Mouse (Mus musculus) layer of hippocampus, adult 9-11 months (tissue): ENCODE measurements at regions not wholly inside any gene's neighbourhood (a gene's known extent, or its start where the extent isn't known, plus 50 kb on each side); places are given as distances from the start of the nearest gene placed in this dataset.

Source experiments
- DNase-seq: peaks from one replicate; pipeline ENCODE4 v3.0.0; 2022

GRCm38 (mm10) chr10:101117158-101117557 lies 526.9 kb downstream of the 1700017N19Rik start:
- no peak for DNase-seq

DNA sequence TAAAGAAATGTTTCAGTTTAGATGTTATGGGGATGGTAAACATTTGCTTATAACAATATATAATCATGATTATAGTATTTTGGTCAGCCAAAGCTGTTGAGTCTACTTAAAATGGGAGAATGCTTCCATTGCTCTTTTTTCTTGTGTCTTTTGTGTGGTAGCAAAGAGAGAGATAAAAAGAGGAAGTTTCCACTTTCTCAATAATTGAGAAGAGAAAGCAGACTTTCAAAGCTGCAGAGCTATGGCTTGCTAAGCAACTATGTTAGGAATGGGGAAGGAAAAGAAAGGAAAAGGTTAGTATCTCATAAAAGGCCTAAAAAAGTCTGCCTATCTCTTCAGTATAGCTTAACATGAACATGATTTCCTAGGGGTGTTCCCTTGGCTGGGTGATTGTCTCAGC lies 529.9 kb downstream of the 1700017N19Rik start:
- DNase-seq = no peak

DNA sequence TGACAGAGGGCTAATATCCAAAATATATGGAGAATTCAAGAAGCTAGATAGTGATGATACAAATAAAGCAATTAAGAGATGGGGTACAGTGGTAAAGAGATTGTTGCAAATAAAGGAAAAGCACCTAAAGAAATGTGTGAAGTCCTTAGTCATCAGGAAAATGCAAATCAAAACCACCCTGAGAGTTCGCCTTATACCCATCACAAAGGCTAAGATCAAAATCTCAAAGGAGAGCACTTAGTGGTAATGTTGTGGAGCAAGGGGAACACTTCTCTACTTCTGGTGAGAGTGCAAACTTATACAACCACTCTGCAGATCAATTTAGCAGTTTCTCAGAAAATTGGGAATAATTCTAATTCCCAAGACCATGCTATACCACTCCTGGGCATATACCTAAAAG lies 514.2 kb upstream of the Mgat4c start:
- no peak for DNase-seq

DNA sequence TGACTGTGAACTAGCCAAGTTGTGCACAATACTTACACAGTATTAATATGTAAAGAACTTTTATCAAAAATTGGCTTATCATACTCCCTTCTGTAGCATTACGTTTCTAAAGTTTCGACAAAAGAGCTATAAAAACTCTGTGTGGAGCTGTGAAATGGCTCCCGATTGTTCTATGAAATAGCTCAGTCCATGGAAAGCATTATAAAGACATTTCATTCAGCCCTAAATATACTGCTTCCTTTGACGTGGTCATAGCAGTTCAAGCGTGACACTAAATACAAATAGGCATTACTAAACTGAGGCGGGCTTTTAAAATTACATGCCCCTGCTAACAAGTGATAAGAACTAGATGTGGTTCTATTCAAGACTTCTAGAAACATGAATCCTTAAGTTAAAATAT lies 509.5 kb upstream of the Mgat4c start:
- DNase-seq = no peak

DNA sequence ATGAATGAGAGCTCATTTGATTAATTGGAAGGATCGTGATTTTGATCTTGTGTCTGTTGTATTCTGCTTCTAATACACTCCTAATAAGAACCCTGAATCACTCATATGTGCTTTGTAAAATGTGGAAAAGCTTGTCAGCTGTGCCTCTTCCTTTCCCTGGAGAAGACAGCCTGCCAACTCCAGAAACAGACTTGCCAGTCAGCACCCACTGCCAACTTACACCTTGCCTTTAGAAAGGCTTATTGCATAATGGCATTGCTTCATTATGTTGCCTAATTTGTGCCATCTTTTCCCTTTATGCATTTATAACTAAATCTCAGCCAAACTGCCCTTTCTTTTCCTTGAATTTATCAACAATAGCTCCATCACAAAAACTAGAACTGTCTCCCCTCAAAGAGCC lies 492.1 kb upstream of the Mgat4c start:
- peak; percentile 41 for DNase-seq
